Mouse (Mus musculus) stomach, postnatal 0 days (tissue): ENCODE results near the gene Fcor. TPM values are rescaled to one million over a fixed set of nuclear protein-coding genes. Genes with fewer than 3 reads are reported as not detected.

Source experiments
- ATAC-seq: fragments of 200-750 bp; cut with Nextera tagmentation; 2 replicates; pipeline ENCODE4 v1.8.0; 2017; ENCODE audit not compliant: low FRiP score, low TSS enrichment
- DNase-seq: peaks from one replicate; pipeline ENCODE4 v3.0.0-alpha.2; 2016; ENCODE audit warnings: low spot score
- H3K27ac ChIP-seq: fragments of 300-500 bp; sonication (generic); replicated peaks from 2 replicates; pipeline ENCODE4 v1.5.1; 2014; ENCODE audit warnings: mild to moderate bottlenecking, control low read depth
- H3K27me3 ChIP-seq: fragments of 300-500 bp; sonication (generic); 2 replicates; pipeline ENCODE4 v1.6.1; 2014; ENCODE audit warnings: low read length; ENCODE audit not compliant: control insufficient read depth, insufficient read depth
- H3K36me3 ChIP-seq: fragments of 300-500 bp; sonication (generic); 2 replicates; pipeline ENCODE4 v1.6.1; 2014; ENCODE audit warnings: low read length, mixed read lengths; ENCODE audit not compliant: control insufficient read depth, insufficient read depth
- H3K4me1 ChIP-seq: fragments of 300-500 bp; sonication (generic); replicated peaks from 2 replicates; pipeline ENCODE4 v1.6.1; 2014; ENCODE audit warnings: antibody characterized with exemption; ENCODE audit not compliant: control insufficient read depth, insufficient read depth
- H3K4me2 ChIP-seq: fragments of 300-500 bp; sonication (generic); replicated peaks from 2 replicates; pipeline ENCODE4 v1.6.1; 2014; ENCODE audit warnings: low read depth, mild to moderate bottlenecking, control low read depth, moderate library complexity
- H3K4me3 ChIP-seq: fragments of 300-500 bp; sonication (generic); 2 replicates; pipeline ENCODE4 v1.5.1; 2014; ENCODE audit warnings: low read depth, low read length, control low read depth
- H3K9ac ChIP-seq: fragments of 300-500 bp; sonication (generic); 2 replicates; pipeline ENCODE4 v1.6.1; 2014; ENCODE audit warnings: mild to moderate bottlenecking, low read length, control low read depth, mixed read lengths
- H3K9me3 ChIP-seq: fragments of 300-500 bp; sonication (generic); 2 replicates; pipeline ENCODE4 v1.6.1; 2016; ENCODE audit warnings: low read length; ENCODE audit not compliant: control insufficient read depth
- CTCF ChIP-seq: IDR thresholded peaks from 2 replicates; pipeline ENCODE4 v1.5.1; 2016; ENCODE audit warnings: antibody characterized with exemption, low read depth, mild to moderate bottlenecking, moderate library complexity
- EP300 ChIP-seq: optimal IDR thresholded peaks from 2 replicates; pipeline ENCODE3; 2016; ENCODE audit warnings: antibody characterized with exemption
- WGBS: fragments of 180-500 bp; shearing (Covaris S2); extraction: QIAGEN DNeasy Blood & Tissue Kit; methylation state at CpG from one replicate; pipeline ENCODE4 v1.1.7; 2014; 5-methylcytosine and 5-hydroxymethylcytosine counted together
- polyA plus RNA-seq: library from polyadenylated mRNA; unstranded; fragments of >200 nt; fragmentation: Nextera tagmentation; extraction: Ambion mirVana; gene quantifications from 2 replicates; pipeline ENCODE4 v1.2.1, GENCODE M21; 2015

The Fcor gene
- polyA plus RNA-seq, 1 experiment from 2014 or later: 3.4 TPM

DNA sequence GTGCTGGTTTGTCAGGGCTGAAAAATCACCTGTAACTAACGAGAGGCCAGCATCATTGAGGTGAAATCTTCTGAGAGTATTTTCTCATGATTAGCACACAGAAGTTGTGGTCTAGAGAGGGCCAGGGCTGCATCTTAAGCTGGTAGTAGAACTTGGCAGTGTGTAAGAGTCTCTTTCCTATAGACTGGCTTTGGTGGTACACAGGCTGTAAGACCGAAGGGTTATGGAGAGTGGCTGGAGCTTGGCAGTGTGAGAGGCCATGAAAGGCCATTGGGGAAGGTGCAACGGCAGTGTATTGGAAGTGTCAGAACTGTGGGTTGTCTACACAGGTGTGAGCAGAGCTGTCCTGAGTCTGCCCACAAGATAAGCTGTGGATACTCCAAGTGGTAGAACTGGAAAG is 38.1 kb upstream of the Fcor start:
- TF ChIP-seq EP300 (no peak), CTCF (no peak)
- 79% methylated on average over 3 of the region's 3 CpGs for WGBS
- ATAC-seq (no peak), DNase-seq (no peak)
- H3K27me3 ChIP-seq: no peaks in the 10 kb centered on the region
- H3K9me3 ChIP-seq: no peaks in the 10 kb centered on the region
- no peak overlapping the region for H3K27ac ChIP-seq
- H3K4me1 ChIP-seq: no peaks in the 10 kb centered on the region
- no peak overlapping the region for H3K4me2 ChIP-seq
- H3K4me3 ChIP-seq: no peak overlapping the region
- H3K9ac ChIP-seq: no peak overlapping the region
- no peaks in the 10 kb centered on the region for H3K36me3 ChIP-seq

DNA sequence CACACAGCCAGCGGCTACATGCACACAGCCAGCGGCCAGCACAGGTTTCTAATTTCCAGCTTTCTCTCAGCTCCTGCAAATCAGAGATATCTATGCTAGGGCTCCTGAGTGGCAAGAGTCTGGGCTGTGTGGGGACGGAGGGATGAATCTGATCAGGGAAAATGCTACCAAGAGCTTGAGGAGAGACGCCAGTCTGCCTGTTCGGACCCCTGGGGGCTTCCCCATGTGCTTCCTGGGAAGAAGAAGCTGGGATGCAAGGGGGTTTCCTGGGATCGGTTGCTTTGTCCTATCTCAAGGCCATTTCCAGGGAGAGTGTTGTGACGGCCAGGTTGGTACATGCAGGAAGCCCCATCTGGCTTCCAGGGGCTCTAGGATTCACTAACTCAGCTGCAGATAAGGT is 35.4 kb upstream of the Fcor start:
- Histone ChIP-seq H3K4me3 (no peak overlapping the region), H3K9ac (no peak overlapping the region), H3K9me3 (no peaks in the 10 kb centered on the region), H3K27ac (no peak overlapping the region), H3K27me3 (no peaks in the 10 kb centered on the region), H3K4me1 (no peaks in the 10 kb centered on the region), H3K36me3 (no peaks in the 10 kb centered on the region), H3K4me2 (no peak overlapping the region)
- no peak for ATAC-seq
- no peak for DNase-seq
- WGBS: 64% methylated on average over 7 of the region's 7 CpGs
- TF ChIP-seq CTCF: no peak
- TF ChIP-seq EP300: no peak

DNA sequence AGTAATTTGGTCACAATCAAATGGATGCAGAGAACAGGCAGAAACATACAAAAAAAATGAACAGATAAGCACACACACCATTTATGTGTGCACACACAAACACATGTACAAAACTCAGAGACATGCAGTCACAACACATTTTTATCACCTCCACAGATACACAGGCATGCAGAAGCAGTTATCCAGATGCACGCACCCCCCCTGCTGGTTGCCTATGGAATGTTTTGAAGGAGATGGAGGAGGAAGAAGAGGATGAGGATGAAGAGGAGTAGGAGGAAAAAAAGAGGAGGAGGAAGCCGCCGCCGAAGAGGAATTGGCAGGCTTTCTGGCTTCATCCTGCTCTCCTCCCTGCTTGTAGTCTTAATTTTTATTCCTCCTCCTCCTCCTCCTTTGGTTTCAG is 33.5 kb upstream of the Fcor start:
- DNase-seq (peak; percentile 29), ATAC-seq (no peak)
- Histone ChIP-seq H3K36me3 (no peaks in the 10 kb centered on the region), H3K4me3 (no peak overlapping the region), H3K27me3 (no peaks in the 10 kb centered on the region), H3K27ac (no peak overlapping the region), H3K9ac (no peak overlapping the region), H3K4me1 (no peaks in the 10 kb centered on the region), H3K4me2 (no peak overlapping the region), H3K9me3 (no peaks in the 10 kb centered on the region)
- 58% methylated on average over 4 of the region's 4 CpGs for WGBS
- TF ChIP-seq EP300 (no peak), CTCF (peak; percentile 63)

DNA sequence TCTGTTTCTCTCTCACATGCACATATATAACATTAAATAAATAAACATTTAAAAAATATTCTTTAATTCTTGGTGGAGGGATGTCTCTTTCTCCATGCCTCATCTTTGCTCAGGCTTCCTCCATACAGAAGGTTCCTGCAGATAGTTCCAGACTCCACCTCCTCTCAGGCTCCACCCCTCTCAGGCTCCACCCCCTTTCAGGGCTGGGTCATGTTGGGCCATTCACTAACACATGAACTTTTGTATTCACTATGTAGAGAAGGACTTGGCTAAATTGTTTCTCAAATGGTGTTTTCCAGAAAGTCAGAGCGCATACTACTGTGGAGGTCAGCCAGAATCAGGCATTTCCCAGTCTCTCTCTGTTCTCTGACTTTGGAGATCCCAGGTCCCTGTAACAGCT is 29.3 kb upstream of the Fcor start:
- ATAC-seq (no peak), DNase-seq (no peak)
- no peak overlapping the region for H3K4me2 ChIP-seq
- H3K27ac ChIP-seq: no peak overlapping the region
- H3K4me1 ChIP-seq: no peaks in the 10 kb centered on the region
- WGBS: 93% methylated on average over 1 of the region's 1 CpGs
- no peaks in the 10 kb centered on the region for H3K36me3 ChIP-seq
- no peaks in the 10 kb centered on the region for H3K27me3 ChIP-seq
- H3K4me3 ChIP-seq: no peak overlapping the region
- no peak overlapping the region for H3K9ac ChIP-seq
- no peak for TF ChIP-seq EP300
- no peak for TF ChIP-seq CTCF
- H3K9me3 ChIP-seq: no peaks in the 10 kb centered on the region

DNA sequence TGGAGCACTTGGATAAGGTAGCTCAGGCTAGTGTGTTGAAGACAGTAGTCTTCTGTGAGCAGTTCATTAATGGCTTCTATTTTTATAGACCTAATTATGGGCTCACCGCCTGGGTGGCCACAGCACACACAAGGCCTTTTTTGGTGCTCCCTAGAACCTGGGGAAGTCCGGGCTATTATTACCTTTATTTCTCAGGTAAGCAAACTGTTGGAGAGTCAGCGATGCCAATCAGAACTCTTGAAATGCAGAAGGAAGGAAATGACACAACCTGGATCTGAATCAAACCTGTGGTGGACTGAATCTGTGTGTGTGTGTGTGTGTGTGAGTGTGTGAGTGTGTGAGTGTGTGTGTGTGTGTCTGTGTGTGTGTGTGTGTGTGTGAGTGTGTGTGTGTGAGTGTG is 22.0 kb upstream of the Fcor start, which contains the start of gene Fcer2a:
TSS of gene Fcer2a (minus strand) at position 55 of the 400 bp plus-strand sequence.
- H3K9me3 ChIP-seq: no peaks in the 10 kb centered on the region
- H3K9ac ChIP-seq: no peak within 1 kb of the TSS
- H3K4me3 ChIP-seq: no peak within 1 kb of the TSS
- no peak within 1 kb of the TSS for H3K27ac ChIP-seq
- TF ChIP-seq CTCF: no peak
- TF ChIP-seq EP300: no peak
- H3K27me3 ChIP-seq: no peaks in the 10 kb centered on the region
- no peak for DNase-seq
- no peak for ATAC-seq
- 82% methylated on average over 3 of the region's 3 CpGs for WGBS
- no peak within 1 kb of the TSS for H3K4me2 ChIP-seq
- no peaks in the 10 kb centered on the region for H3K36me3 ChIP-seq
- H3K4me1 ChIP-seq: no peaks in the 10 kb centered on the region

DNA sequence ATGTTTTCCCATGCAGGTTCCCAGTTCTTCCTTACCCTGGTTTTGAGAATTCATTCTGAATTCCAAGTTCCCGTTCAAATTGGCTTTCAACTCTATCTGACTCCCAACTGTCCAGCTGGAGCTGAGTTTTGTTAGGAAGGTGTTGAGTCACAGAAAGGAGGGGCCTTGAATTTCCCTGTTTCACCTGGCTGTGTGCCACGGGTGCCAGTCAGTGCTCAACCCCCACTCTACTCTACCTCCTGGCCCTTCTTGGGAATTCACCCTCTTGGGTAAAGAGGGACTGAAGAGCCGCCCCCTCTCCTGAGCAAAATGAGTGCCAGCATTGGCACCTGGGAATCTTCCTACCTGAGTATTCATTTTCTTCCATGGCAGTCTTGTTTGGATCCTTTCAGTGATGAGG is 18.6 kb upstream of the Fcor start:
- DNase-seq (peak; percentile 23), ATAC-seq (peak; percentile 40; the same call in 1 of the 2 replicates)
- no peaks in the 10 kb centered on the region for H3K36me3 ChIP-seq
- no peaks in the 10 kb centered on the region for H3K27me3 ChIP-seq
- 64% methylated on average over 3 of the region's 3 CpGs for WGBS
- H3K9ac ChIP-seq: no peak overlapping the region
- no peaks in the 10 kb centered on the region for H3K4me1 ChIP-seq
- no peaks in the 10 kb centered on the region for H3K9me3 ChIP-seq
- H3K4me3 ChIP-seq: no peak overlapping the region
- H3K4me2 ChIP-seq: no peak overlapping the region
- TF ChIP-seq CTCF (no peak), EP300 (no peak)
- H3K27ac ChIP-seq: no peak overlapping the region
